Mouse (Mus musculus) small intestine, adult 2 months (tissue): ENCODE measurements around the gene Elobl.

Experiments used
- CTCF ChIP-seq: fragments of 200-500 bp; IDR thresholded peaks from 2 replicates; pipeline ENCODE4 v1.5.1; 2012; ENCODE audit warnings: low read depth, mild to moderate bottlenecking, control low read depth, inconsistent platforms, low read length, moderate library complexity, mixed read lengths; ENCODE audit not compliant: insufficient replicate concordance, insufficient read length; ENCODE audit errors: extremely low read depth
- POLR2A ChIP-seq: fragments of 200-500 bp; IDR thresholded peaks from 2 replicates; pipeline ENCODE4 v1.6.1; 2012; ENCODE audit warnings: low read depth, mild to moderate bottlenecking, control low read depth, inconsistent platforms, low read length, moderate library complexity

DNA sequence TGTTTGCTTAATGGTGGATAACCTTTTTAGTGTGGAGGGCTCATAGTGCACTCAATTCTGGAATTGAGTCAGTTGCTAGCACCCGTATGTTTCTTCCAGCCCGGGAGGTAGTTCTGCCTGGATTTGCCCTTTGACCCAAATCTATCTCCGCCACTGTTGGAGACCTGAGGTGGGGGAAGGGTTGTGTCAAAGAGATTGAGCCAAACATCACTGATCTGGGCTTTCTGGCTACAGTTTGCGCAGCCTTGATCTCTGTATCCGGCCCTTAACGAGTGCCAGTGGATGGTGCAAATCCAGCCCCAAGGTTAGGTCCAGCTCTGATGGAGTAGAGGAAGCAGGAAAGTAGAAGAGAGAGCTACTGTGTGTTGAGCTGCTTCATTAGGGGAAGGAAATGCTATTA lies 36.3 kb upstream of the Elobl start:
- TF ChIP-seq CTCF = no peak
- no peak for TF ChIP-seq POLR2A
